Mouse (Mus musculus) midbrain, embryonic 12.5 days (tissue): ENCODE measurements around the gene 3300002I08Rik. TPM values are rescaled to one million over a fixed set of nuclear protein-coding genes. Genes with fewer than 3 reads are reported as not detected.

Experiments
- ATAC-seq: fragments of 200-750 bp; cut with Nextera tagmentation; 2 replicates; pipeline ENCODE4 v1.8.0; 2017; ENCODE audit warnings: low read depth, moderate TSS enrichment, moderate library complexity; ENCODE audit not compliant: low FRiP score
- H3K27ac ChIP-seq: fragments of 300-500 bp; sonication (generic); replicated peaks from 2 replicates; pipeline ENCODE4 v1.5.1; 2016; ENCODE audit warnings: mild to moderate bottlenecking
- H3K27me3 ChIP-seq: fragments of 300-500 bp; sonication (generic); 2 replicates; pipeline ENCODE4 v1.6.1; 2016; ENCODE audit warnings: mild to moderate bottlenecking
- H3K36me3 ChIP-seq: fragments of 300-500 bp; sonication (generic); 2 replicates; pipeline ENCODE4 v1.6.1; 2016
- H3K4me1 ChIP-seq: fragments of 300-500 bp; sonication (generic); 2 replicates; pipeline ENCODE4 v1.6.1; 2016
- H3K4me2 ChIP-seq: fragments of 300-500 bp; sonication (generic); replicated peaks from 2 replicates; pipeline ENCODE4 v1.6.1; 2016; ENCODE audit warnings: mild to moderate bottlenecking, moderate library complexity
- H3K4me3 ChIP-seq: fragments of 300-500 bp; sonication (generic); 2 replicates; pipeline ENCODE4 v1.5.1; 2016; ENCODE audit warnings: mild to moderate bottlenecking
- H3K9ac ChIP-seq: fragments of 300-500 bp; sonication (generic); replicated peaks from 2 replicates; pipeline ENCODE4 v1.6.1; 2016; ENCODE audit warnings: mild to moderate bottlenecking, moderate library complexity
- H3K9me3 ChIP-seq: fragments of 300-500 bp; sonication (generic); 2 replicates; pipeline ENCODE4 v1.6.1; 2016; ENCODE audit warnings: mild to moderate bottlenecking
- WGBS: fragments of 180-500 bp; shearing (Covaris S2); methylation state at CpG from one replicate; pipeline ENCODE4 v1.1.7; 2016; 5-methylcytosine and 5-hydroxymethylcytosine counted together
- polyA plus RNA-seq: library from polyadenylated mRNA; unstranded; fragments of >200 nt; fragmentation: Nextera tagmentation; extraction: Ambion mirVana; gene quantifications from 2 replicates; pipeline ENCODE4 v1.2.1, GENCODE M21; 2016

3300002I08Rik gene
- polyA plus RNA-seq, 1 experiment from 2014 or later: 11.3 TPM

DNA sequence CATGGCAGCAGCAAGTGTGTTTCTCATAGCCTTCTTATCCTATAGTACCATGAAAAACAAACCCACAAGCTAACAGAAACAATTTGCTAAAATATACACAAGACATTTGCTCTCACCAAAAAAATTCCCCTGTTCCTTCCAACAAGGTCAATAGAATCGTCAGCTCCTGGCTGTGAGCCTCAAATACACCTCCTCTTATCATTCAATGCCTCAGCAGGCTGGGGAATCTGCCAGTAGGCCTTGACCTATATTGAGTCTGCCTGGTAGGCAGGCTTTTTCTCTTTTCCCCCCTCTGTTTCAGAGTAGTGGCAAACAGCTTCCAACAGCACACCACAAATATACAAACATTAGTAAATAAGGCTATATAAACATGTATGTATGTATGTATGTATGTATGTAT is 63.5 kb downstream of the 3300002I08Rik start:
- no peak overlapping the region for H3K27ac ChIP-seq
- H3K27me3 ChIP-seq: no peaks in the 10 kb centered on the region
- no peaks in the 10 kb centered on the region for H3K4me1 ChIP-seq
- no peaks in the 10 kb centered on the region for H3K9me3 ChIP-seq
- no peak overlapping the region for H3K9ac ChIP-seq
- ATAC-seq: no peak
- no peak overlapping the region for H3K4me2 ChIP-seq
- no peaks in the 10 kb centered on the region for H3K36me3 ChIP-seq
- WGBS: 56% methylated on average over 1 of the region's 1 CpGs
- H3K4me3 ChIP-seq: no peak overlapping the region

DNA sequence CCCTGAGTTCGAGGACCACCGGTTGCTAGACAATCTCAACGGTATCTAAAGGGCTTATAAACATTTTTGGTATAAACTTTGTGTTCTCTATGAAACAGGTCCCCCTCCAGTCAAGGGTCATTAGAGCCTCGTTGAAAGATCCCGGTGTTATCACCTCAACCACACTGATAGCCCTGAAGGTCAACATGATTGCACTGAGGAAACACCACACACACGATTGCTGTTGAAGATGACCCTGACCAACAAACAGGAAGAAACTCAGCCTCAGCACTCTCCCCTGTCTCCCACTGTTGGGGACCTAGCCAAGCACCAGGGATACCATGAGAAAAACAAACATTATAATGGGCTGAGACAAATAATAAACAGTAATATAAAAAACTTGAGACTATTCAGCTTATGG is 68.9 kb downstream of the 3300002I08Rik start:
- Histone ChIP-seq H3K9me3 (no peaks in the 10 kb centered on the region), H3K27ac (no peak overlapping the region), H3K27me3 (no peaks in the 10 kb centered on the region), H3K9ac (no peak overlapping the region), H3K36me3 (no peaks in the 10 kb centered on the region), H3K4me2 (no peak overlapping the region), H3K4me3 (no peak overlapping the region), H3K4me1 (no peaks in the 10 kb centered on the region)
- 91% methylated on average over 6 of the region's 6 CpGs for WGBS
- no peak for ATAC-seq

Other genes with a start within 250 kb of the 3300002I08Rik start
- 6.8 and 8.2 TPM in 2 replicates for gene Zfp120, start 226.1 kb downstream of the 3300002I08Rik start, polyA plus RNA-seq
- gene Gm10770, start 183.1 kb downstream of the 3300002I08Rik start, polyA plus RNA-seq: not detected in 2 replicates
- gene Gm14139, start 181.0 kb downstream of the 3300002I08Rik start, polyA plus RNA-seq: not detected in 2 replicates
- 10.2 and 10.6 TPM in 2 replicates for gene Zfp937, start 144.7 kb downstream of the 3300002I08Rik start, polyA plus RNA-seq
- gene Gm21994, start 107.2 kb downstream of the 3300002I08Rik start, polyA plus RNA-seq: 4.1 and 5.0 TPM in 2 replicates
- not detected in 2 replicates for gene Gm14124, start 105.2 kb downstream of the 3300002I08Rik start, polyA plus RNA-seq
- 1.3 and 1.4 TPM in 2 replicates for gene Gm10130, start 39.1 kb downstream of the 3300002I08Rik start, polyA plus RNA-seq
- gene Zfp442, start 88.7 kb upstream of the 3300002I08Rik start, polyA plus RNA-seq: 9.4 and 9.8 TPM in 2 replicates
- gene Zfp345, start 122.3 kb upstream of the 3300002I08Rik start, polyA plus RNA-seq: not detected in 2 replicates
- gene Cst7, start 207.7 kb upstream of the 3300002I08Rik start, polyA plus RNA-seq: not detected in 2 replicates
- gene Apmap, start 245.8 kb upstream of the 3300002I08Rik start, polyA plus RNA-seq: 37.1 and 38.4 TPM in 2 replicates